Mouse (Mus musculus) heart, adult 2 months (tissue): Measurements from ENCODE around the gene Grm3.

Experiments used
- CTCF ChIP-seq: fragments of 200-600 bp; IDR thresholded peaks from 2 replicates; pipeline ENCODE4 v1.8.1; 2022; ENCODE audit warnings: antibody characterized with exemption, mild to moderate bottlenecking, moderate library complexity
- EP300 ChIP-seq: fragments of 200-500 bp; IDR thresholded peaks from 2 replicates; pipeline ENCODE4 v1.6.1; 2011; ENCODE audit warnings: low read depth, low read length, control low read depth; ENCODE audit not compliant: insufficient read depth
- POLR2A ChIP-seq: fragments of 200-500 bp; IDR thresholded peaks from 2 replicates; pipeline ENCODE4 v1.6.1; 2011; ENCODE audit warnings: mild to moderate bottlenecking, low read depth, low read length, control low read depth; ENCODE audit not compliant: insufficient read depth

DNA sequence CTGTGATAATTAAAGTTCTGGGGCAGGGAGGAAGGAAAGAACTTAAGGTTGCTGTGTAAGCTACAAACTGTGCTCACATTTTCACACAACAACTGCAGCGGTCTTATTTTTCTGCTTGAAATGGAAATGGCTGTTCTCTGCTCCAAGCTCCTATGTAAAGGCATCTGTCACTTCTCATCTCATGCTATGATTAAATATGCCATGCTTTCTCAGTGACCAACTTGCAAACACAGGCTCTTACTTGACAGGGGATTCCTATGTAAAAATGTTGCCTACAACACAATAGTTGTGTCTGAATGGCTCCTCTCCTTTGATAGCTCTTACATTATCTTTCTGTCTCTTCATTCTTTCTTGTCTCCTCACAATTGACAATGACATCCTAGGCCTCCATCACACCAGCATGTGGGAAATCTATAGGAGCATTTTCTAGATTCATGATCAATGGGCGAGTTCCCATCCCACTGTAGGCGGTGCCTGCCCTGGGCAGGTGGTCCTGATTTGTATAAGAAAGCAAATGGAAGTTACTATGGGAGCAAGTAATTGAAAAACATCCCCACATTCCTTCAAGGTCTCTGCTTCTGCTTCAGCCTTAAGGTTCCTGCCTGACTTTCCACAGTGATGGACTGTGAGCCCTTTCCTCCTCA, 34.2 kb downstream of the Grm3 start:
- no peak for TF ChIP-seq CTCF
- TF ChIP-seq EP300: no peak
- no peak for TF ChIP-seq POLR2A
